ENCODE assay signal across 8 mouse cellular contexts in genomic region chr9:50603189-50603997, GRCm38 (mm10). TPM values are rescaled to one million over a fixed set of nuclear protein-coding genes. Genes with fewer than 3 reads are reported as not detected.
DNase-seq lines count a peak whose midpoint lies in the region; ATAC-seq lines count a peak whose summit lies in the region.

TSS of gene Sdhd (minus strand) at chr9:50603812.
TSS of gene Timm8b (plus strand) at chr9:50603910.

- peak; percentile 94 for ATAC-seq in intestine, embryonic 14.5 days (replicated peaks; ENCODE audit: low FRiP score, low TSS enrichment, low read depth)

- H3K4me1 ChIP-seq in intestine, embryonic 14.5 days (replicated peaks; ENCODE audit: control insufficient read depth, insufficient read depth, low read length) = peaks cover 8% of the 10 kb centered on the region; the same call in 1 of the 2 replicates

- peak within 1 kb of the TSS; percentile 79 for H3K4me2 ChIP-seq in intestine, embryonic 14.5 days (ENCODE audit: low read length)

- H3K36me3 ChIP-seq in intestine, embryonic 14.5 days (ENCODE audit: control insufficient read depth, insufficient read depth, low read length) = peaks cover 54% of the 10 kb centered on the region

- under 1% methylated on average over 48 of the region's 48 CpGs for WGBS in intestine, embryonic 14.5 days

- no peaks in the 10 kb centered on the region for H3K9me3 ChIP-seq in intestine, embryonic 14.5 days (ENCODE audit: control insufficient read depth, low read length)

- H3K27me3 ChIP-seq in intestine, embryonic 14.5 days (replicated peaks; ENCODE audit: control insufficient read depth, insufficient read depth, low read length) = no peaks in the 10 kb centered on the region

- peak within 1 kb of the TSS; percentile 79 for H3K4me3 ChIP-seq in intestine, embryonic 14.5 days (ENCODE audit: low read depth, low read length)

- intact Hi-C loops in left cerebral cortex, postnatal 14 days (cut with DNase I) = no loop called here

- H3K9ac ChIP-seq in intestine, embryonic 14.5 days (ENCODE audit: low read length) = peak within 1 kb of the TSS; percentile 79

- peak; percentile 86 to 87 for DNase-seq in adrenal gland, adult 18-20 months (ENCODE audit: low spot score in 2 of 2)
- peak; percentile 97 for DNase-seq in embryo, embryonic 11 days
- peak; percentile 92 for DNase-seq in gastrocnemius, postnatal 25 days
- DNase-seq in intestine, embryonic 14.5 days (ENCODE audit: low spot score) = peak; percentile 92
- DNase-seq in left cerebral cortex, postnatal 14 days (ENCODE audit: low spot score in 2 of 2) = peak; percentile 95 to 97
- DNase-seq in mesoderm, embryonic 11.5 days (ENCODE audit: low read depth, low spot score) = peak; percentile 97
- peak; percentile 93 to 95 for DNase-seq in right cerebral cortex, postnatal 36 days (ENCODE audit: low spot score in 2 of 2)
- DNase-seq in yolk sac, embryonic 10.5 days (ENCODE audit: low spot score) = peak; percentile 94

- H3K27ac ChIP-seq in intestine, embryonic 14.5 days (ENCODE audit: low read depth) = peak within 1 kb of the TSS; percentile 81

RNA-seq across cellular contexts. Expression of gene Sdhd, which starts in this region (rescaled TPM):
- 100 to 1,000 TPM; 260 to 414 TPM for total RNA-seq in adrenal gland, adult 18-20 months (2021)
- total RNA-seq in gastrocnemius, postnatal 25 days (2021) = 100 to 1,000 TPM; 338 to 360 TPM
- polyA plus RNA-seq in intestine, embryonic 14.5 days (2014; fragmentation: Nextera tagmentation; extraction: Ambion mirVana) = 407 and 414 TPM in 2 replicates
- total RNA-seq in left cerebral cortex, postnatal 14 days (2021) = 100 to 1,000 TPM; 124 to 129 TPM

RNA-seq across cellular contexts. Expression of gene Timm8b, which starts in this region (rescaled TPM):
- total RNA-seq in adrenal gland, adult 18-20 months (2021) = 100 to 1,000 TPM; 210 to 223 TPM
- 100 to 1,000 TPM; 182 to 200 TPM for total RNA-seq in gastrocnemius, postnatal 25 days (2021)
- 297 and 341 TPM in 2 replicates for polyA plus RNA-seq in intestine, embryonic 14.5 days (2014; fragmentation: Nextera tagmentation; extraction: Ambion mirVana)
- 100 to 1,000 TPM; 230 to 244 TPM for total RNA-seq in left cerebral cortex, postnatal 14 days (2021)

Comparison
In these comparisons a context has a peak if more than half of its experiments do, and no peak if none do; other contexts are left out.
1. Peak in every context shown above with its lines: DNase-seq, ATAC-seq, H3K4me3 ChIP-seq and H3K27ac ChIP-seq.